Mouse (Mus musculus) ES-E14 (cell line): ENCODE results near the gene Dnajc11. TPM values are rescaled to one million over a fixed set of nuclear protein-coding genes. Genes with fewer than 3 reads are reported as not detected.

Experiments used
- DNase-seq: peaks from one replicate; pipeline ENCODE4 v3.0.0-alpha.2; 2013; ENCODE audit warnings: low read depth, low spot score
- H3K27ac ChIP-seq: 2 replicates; pipeline ENCODE4 v1.5.1; 2012; ENCODE audit warnings: low read depth, mild to moderate bottlenecking, low read length, moderate library complexity, mixed read lengths; ENCODE audit not compliant: poor library complexity, insufficient read depth, severe bottlenecking
- H3K36me3 ChIP-seq: 2 replicates; pipeline ENCODE4 v1.6.1; 2012; ENCODE audit warnings: mild to moderate bottlenecking, low read length, moderate library complexity, mixed read lengths; ENCODE audit not compliant: control insufficient read depth, poor library complexity, insufficient read depth, severe bottlenecking
- H3K4me1 ChIP-seq, 2 experiments: fragments of 150-350 bp in 1 of 2; sonication (generic) in 1 of 2; 2 replicates each; pipeline ENCODE4 v1.6.1; 2012; ENCODE audit warnings: low read length in 2 of 2, mild to moderate bottlenecking in 1 of 2, mixed read lengths in 1 of 2; ENCODE audit not compliant: control insufficient read depth in 2 of 2, insufficient read depth in 2 of 2, poor library complexity in 1 of 2
- H3K4me3 ChIP-seq, 2 experiments: fragments of 150-350 bp in 1 of 2; sonication (generic) in 1 of 2; 2 replicates each; pipeline ENCODE4 v1.5.1; 2012; ENCODE audit warnings: low read length in 2 of 2, low read depth in 1 of 2, mild to moderate bottlenecking in 1 of 2, mixed read lengths in 1 of 2; ENCODE audit not compliant: insufficient read depth in 1 of 2, poor library complexity in 1 of 2, severe bottlenecking in 1 of 2
- H3K9ac ChIP-seq: 2 replicates; pipeline ENCODE4 v1.6.1; 2012; ENCODE audit warnings: low read depth, mild to moderate bottlenecking, low read length, mixed read lengths; ENCODE audit not compliant: poor library complexity, insufficient read depth, severe bottlenecking
- H3K9me3 ChIP-seq: fragments of 150-350 bp; sonication (generic); 2 replicates; pipeline ENCODE4 v1.6.1; 2012; ENCODE audit warnings: low read depth, mild to moderate bottlenecking, low read length; ENCODE audit not compliant: control insufficient read depth, insufficient read depth
- CHD2 ChIP-seq: IDR thresholded peaks from 2 replicates; pipeline ENCODE4 v1.6.1; 2014; ENCODE audit warnings: mild to moderate bottlenecking, low read depth, low read length, inconsistent platforms
- HCFC1 ChIP-seq: IDR thresholded peaks from 2 replicates; pipeline ENCODE4 v1.6.1; 2012; ENCODE audit warnings: low read length, inconsistent platforms, borderline replicate concordance; ENCODE audit not compliant: insufficient read depth
- MAFK ChIP-seq: IDR thresholded peaks from 2 replicates; pipeline ENCODE4 v1.6.1; 2014; ENCODE audit warnings: mild to moderate bottlenecking, low read depth, low read length, inconsistent platforms; ENCODE audit not compliant: insufficient read depth
- ZC3H11A ChIP-seq: IDR thresholded peaks from 2 replicates; pipeline ENCODE4 v1.6.1; 2012; ENCODE audit warnings: low read depth, mild to moderate bottlenecking, inconsistent platforms, low read length, borderline replicate concordance
- ZNF384 ChIP-seq: IDR thresholded peaks from 2 replicates; pipeline ENCODE4 v1.6.1; 2012; ENCODE audit warnings: low read depth, low read length, inconsistent platforms
- in situ Hi-C, 2 experiments: fragments of 600-800 bp; cut with MboI; formaldehyde crosslinking; loops; one replicate each; pipeline ENCODE4 v1.15.1; 2025; ENCODE audit warnings: low sequenced_read_pairs in 2 of 2, inconsistent platforms in 1 of 2; ENCODE audit not compliant: unreplicated experiment in 2 of 2
- total RNA-seq: library from RNA; depleted of rRNA; stranded (reverse); fragments of 300-350 nt; gene quantifications from 2 replicates; pipeline ENCODE4 v1.2.3, GENCODE M21; 2012

The Dnajc11 gene
- total RNA-seq, 1 experiment, result 98.2 TPM

DNA sequence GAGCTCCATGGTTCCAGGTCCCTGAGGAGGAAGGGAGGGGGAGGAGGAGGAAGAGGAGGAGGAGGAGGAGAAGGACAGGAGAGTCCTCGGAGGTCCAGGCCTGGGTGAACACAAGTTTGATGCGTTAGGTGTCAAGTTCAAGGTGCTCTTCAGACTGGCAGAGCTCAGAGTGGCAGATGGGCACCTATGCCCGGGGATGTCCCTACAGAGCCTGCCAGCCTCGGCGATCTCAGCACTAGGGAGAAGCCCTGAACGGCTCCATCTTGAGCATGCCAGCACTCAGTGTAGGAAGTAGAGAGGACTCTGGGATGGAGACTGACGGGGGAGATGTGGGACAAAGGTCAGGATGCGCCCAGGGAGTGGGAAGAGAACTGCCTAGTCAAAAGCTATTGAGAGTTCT lies 53.2 kb downstream of the Dnajc11 start:
- no peak overlapping the region for H3K4me3 ChIP-seq

DNA sequence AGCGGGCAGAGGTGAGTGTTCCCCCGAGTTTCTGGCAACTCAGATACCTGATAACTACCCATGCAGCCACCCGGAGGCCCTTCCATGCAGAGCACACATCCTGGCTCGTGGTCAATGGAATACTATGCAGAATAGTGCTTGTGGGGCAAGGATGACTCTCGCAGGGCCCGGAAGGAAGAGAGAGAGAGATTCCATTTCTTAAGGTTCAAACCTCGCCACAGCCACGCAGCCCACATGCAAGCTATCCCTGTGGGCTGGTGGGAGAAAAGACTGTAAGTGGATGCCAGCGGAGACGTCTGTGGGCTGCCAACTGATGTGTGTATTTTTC lies 54.5 kb downstream of the Dnajc11 start:
- Histone ChIP-seq H3K36me3 (peaks cover 29% of the 10 kb centered on the region), H3K9me3 (no peaks in the 10 kb centered on the region), H3K9ac (peak overlapping the region; percentile 82; the same call in 1 of the 2 replicates), H3K27ac (no peak overlapping the region), H3K4me3 (peak overlapping the region; percentile 89 to 97), H3K4me1 (peaks cover 0 to 34% of the 10 kb centered on the region in 2 experiments; a peak in 3 of 4 replicates)
- in situ Hi-C loops, result no loop called here
- TF ChIP-seq MAFK (no peak), HCFC1 (no peak), CHD2 (no peak), ZNF384 (no peak), ZC3H11A (no peak)
- DNase-seq, result no peak

More for the DNA sequence above, 53.2 kb downstream of the Dnajc11 start:
- Histone ChIP-seq H3K27ac (no peak overlapping the region), H3K36me3 (peaks cover 19% of the 10 kb centered on the region), H3K4me1 (peaks cover 0 to 34% of the 10 kb centered on the region in 2 experiments; a peak in 3 of 4 replicates), H3K9ac (no peak overlapping the region), H3K9me3 (no peaks in the 10 kb centered on the region)
- no peak for DNase-seq
- TF ChIP-seq ZNF384 (no peak), MAFK (no peak), ZC3H11A (no peak), CHD2 (no peak), HCFC1 (no peak)
- in situ Hi-C loops, result no loop called here

DNA sequence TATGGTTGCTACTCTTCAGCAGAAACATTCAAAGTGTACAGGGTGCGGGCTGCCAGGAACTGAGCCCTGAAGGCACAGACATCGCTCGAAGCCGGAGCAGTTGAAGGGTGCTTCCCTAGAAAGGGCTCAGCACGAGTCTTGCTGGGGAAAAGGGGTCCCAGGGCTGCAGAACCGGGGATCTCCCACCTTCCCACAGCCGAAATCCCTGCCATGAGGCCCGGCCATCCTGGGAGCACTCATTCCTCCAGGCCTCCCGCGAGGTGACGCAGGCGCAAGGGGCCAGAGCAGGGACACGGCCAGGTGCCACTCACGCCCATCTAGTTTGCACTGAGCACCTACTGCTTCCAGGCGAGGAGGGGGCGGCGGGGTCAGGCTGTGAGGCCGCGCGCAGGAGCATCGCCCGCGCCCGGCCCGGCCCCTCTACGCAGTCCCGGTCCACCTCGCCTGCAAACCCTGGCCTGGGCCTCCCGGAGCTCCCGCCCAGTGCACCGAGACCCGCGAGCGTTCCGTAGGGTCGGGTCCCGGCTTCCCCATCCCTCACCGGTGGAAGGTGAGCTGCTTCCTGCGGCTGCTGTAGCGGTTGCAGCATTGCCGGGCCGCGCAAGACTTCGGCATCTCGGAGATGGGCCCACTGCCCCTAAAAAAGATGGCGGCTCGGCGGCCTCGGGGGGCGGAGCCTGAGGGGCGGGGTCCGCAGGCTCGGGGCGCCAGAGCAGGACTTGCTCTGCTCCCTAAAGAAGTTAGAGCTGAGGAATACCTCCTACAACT lies 55.0 kb downstream of the Dnajc11 start, which contains the start of gene Thap3:
Gene Thap3 (minus strand): TSS at position 656 of the 768 bp plus-strand sequence.
- no peak for DNase-seq
- no peaks in the 10 kb centered on the region for H3K9me3 ChIP-seq
- peaks cover 30% of the 10 kb centered on the region for H3K36me3 ChIP-seq
- in situ Hi-C loops, result no loop called here
- peak within 1 kb of the TSS; percentile 89 to 97 for H3K4me3 ChIP-seq
- H3K4me1 ChIP-seq, result peaks cover 0 to 30% of the 10 kb centered on the region in 2 experiments; a peak in 3 of 4 replicates
- TF ChIP-seq HCFC1, result peak; percentile 67; the same call in 1 of the 2 replicates
- no peak for TF ChIP-seq CHD2
- H3K9ac ChIP-seq, result peak within 1 kb of the TSS; percentile 82
- peak within 1 kb of the TSS; percentile 16; the same call in 1 of the 2 replicates for H3K27ac ChIP-seq

DNA sequence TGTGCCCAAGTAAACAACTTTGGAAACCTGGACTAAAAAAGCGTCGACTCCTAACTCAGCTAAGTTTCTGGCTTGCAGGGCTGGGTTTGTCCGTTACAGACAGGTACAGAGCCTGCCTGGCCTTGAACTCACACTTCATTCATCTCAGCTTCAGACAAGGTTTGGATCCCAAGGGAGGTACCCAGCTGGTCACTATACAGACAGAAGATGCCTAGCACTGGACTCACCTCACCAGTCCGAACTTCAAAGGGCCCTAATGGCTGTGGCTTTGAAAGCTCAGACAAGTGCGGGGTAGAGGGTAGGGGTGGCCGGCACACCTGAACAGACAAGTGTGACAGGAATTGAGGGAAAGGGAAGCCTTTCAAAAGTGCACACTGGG lies 55.6 kb downstream of the Dnajc11 start:
- Histone ChIP-seq H3K4me1 (peaks cover 0 to 29% of the 10 kb centered on the region in 2 experiments; a peak in 3 of 4 replicates), H3K9ac (no peak overlapping the region), H3K4me3 (peak overlapping the region in 1 of 2 experiments; percentile 97; a peak in 2 of 4 replicates), H3K27ac (no peak overlapping the region), H3K9me3 (no peaks in the 10 kb centered on the region), H3K36me3 (peaks cover 33% of the 10 kb centered on the region)
- no peak for TF ChIP-seq ZNF384
- no peak for TF ChIP-seq HCFC1
- no peak for TF ChIP-seq MAFK
- no peak for TF ChIP-seq CHD2
- no peak for TF ChIP-seq ZC3H11A
- no peak for DNase-seq
- in situ Hi-C loops, result no loop called here
